Mouse (Mus musculus) hindbrain, embryonic 10.5 days (tissue): ENCODE results near the gene Tuba4a. TPM values are rescaled to one million over a fixed set of nuclear protein-coding genes. Genes with fewer than 3 reads are reported as not detected.

Experiments used
- DNase-seq: peaks from one replicate; pipeline ENCODE4 v3.0.0-alpha.2; 2017; ENCODE audit warnings: low spot score
- H3K27ac ChIP-seq: fragments of 300-500 bp; sonication (generic); 2 replicates; pipeline ENCODE4 v1.5.1; 2016; ENCODE audit warnings: mild to moderate bottlenecking, moderate library complexity
- H3K27me3 ChIP-seq: fragments of 300-500 bp; sonication (generic); 2 replicates; pipeline ENCODE4 v1.6.1; 2016; ENCODE audit warnings: mild to moderate bottlenecking; ENCODE audit not compliant: poor library complexity, insufficient read depth, severe bottlenecking
- H3K36me3 ChIP-seq: fragments of 300-500 bp; sonication (generic); 2 replicates; pipeline ENCODE4 v1.6.1; 2016; ENCODE audit warnings: mild to moderate bottlenecking, moderate library complexity
- H3K4me1 ChIP-seq: fragments of 300-500 bp; sonication (generic); replicated peaks from 2 replicates; pipeline ENCODE4 v1.6.1; 2016; ENCODE audit warnings: mild to moderate bottlenecking
- H3K4me3 ChIP-seq: fragments of 300-500 bp; sonication (generic); 2 replicates; pipeline ENCODE4 v1.5.1; 2016; ENCODE audit warnings: mild to moderate bottlenecking, moderate library complexity
- H3K9me3 ChIP-seq: fragments of 300-500 bp; sonication (generic); 2 replicates; pipeline ENCODE4 v1.6.1; 2016; ENCODE audit warnings: mild to moderate bottlenecking, moderate library complexity
- WGBS: fragments of 180-500 bp; shearing (Covaris S2); methylation state at CpG from one replicate; pipeline ENCODE4 v1.1.7; 2016; 5-methylcytosine and 5-hydroxymethylcytosine counted together
- polyA plus RNA-seq: library from polyadenylated mRNA; unstranded; fragments of >200 nt; fragmentation: Nextera tagmentation; extraction: Ambion mirVana; gene quantifications from 2 replicates; pipeline ENCODE4 v1.2.1, GENCODE M21; 2016

The Tuba4a gene
- polyA plus RNA-seq, 1 experiment from 2014 or later, result 10.8 TPM

GRCm38 (mm10) chr1:75214886-75215285, 4.8 kb downstream of the Tuba4a start:
- Histone ChIP-seq H3K27me3 (peaks cover 46% of the 10 kb centered on the region), H3K4me3 (no peak overlapping the region), H3K4me1 (peaks cover 46% of the 10 kb centered on the region), H3K27ac (no peak overlapping the region), H3K36me3 (peaks cover 47% of the 10 kb centered on the region), H3K9me3 (no peaks in the 10 kb centered on the region)
- no peak for DNase-seq
- whole genome bisulfite sequencing, result 87% methylated on average over 5 of the region's 5 CpGs

GRCm38 (mm10) chr1:75214442-75214841, 5.2 kb downstream of the Tuba4a start:
- no peak for DNase-seq
- Histone ChIP-seq H3K9me3 (no peaks in the 10 kb centered on the region), H3K4me1 (peaks cover 46% of the 10 kb centered on the region), H3K4me3 (no peak overlapping the region), H3K27ac (no peak overlapping the region), H3K36me3 (peaks cover 47% of the 10 kb centered on the region), H3K27me3 (peaks cover 42% of the 10 kb centered on the region)
- WGBS, result 90% methylated on average over 2 of the region's 2 CpGs

GRCm38 (mm10) chr1:75213096-75213495, 6.6 kb downstream of the Tuba4a start:
- no peak overlapping the region for H3K4me3 ChIP-seq
- peaks cover 36% of the 10 kb centered on the region for H3K27me3 ChIP-seq
- no peak for DNase-seq
- H3K36me3 ChIP-seq, result peaks cover 47% of the 10 kb centered on the region
- 86% methylated on average over 7 of the region's 7 CpGs for WGBS
- no peak overlapping the region for H3K27ac ChIP-seq
- H3K4me1 ChIP-seq, result peaks cover 44% of the 10 kb centered on the region
- H3K9me3 ChIP-seq, result no peaks in the 10 kb centered on the region

- H3K9me3 ChIP-seq, result no peaks in the 10 kb centered on the region
- peaks cover 30% of the 10 kb centered on the region for H3K27me3 ChIP-seq
- peaks cover 42% of the 10 kb centered on the region for H3K4me1 ChIP-seq
- peaks cover 47% of the 10 kb centered on the region for H3K36me3 ChIP-seq
- no peak overlapping the region for H3K4me3 ChIP-seq
- WGBS, result 71% methylated on average over 4 of the region's 4 CpGs
- H3K27ac ChIP-seq, result no peak overlapping the region
- no peak for DNase-seq
Measured at GRCm38 (mm10) chr1:75212542-75212941, 7.1 kb downstream of the Tuba4a start.

GRCm38 (mm10) chr1:75211141-75211708, 8.4 kb downstream of the Tuba4a start:
- peak overlapping the region; percentile 93 for H3K27ac ChIP-seq
- 13% methylated on average over 17 of the region's 17 CpGs for WGBS
- peaks cover 46% of the 10 kb centered on the region for H3K36me3 ChIP-seq
- no peaks in the 10 kb centered on the region for H3K9me3 ChIP-seq
- peaks cover 17% of the 10 kb centered on the region for H3K27me3 ChIP-seq
- H3K4me1 ChIP-seq, result peaks cover 42% of the 10 kb centered on the region
- H3K4me3 ChIP-seq, result peak overlapping the region; percentile 89
- DNase-seq, result no peak

- H3K9me3 ChIP-seq, result no peaks in the 10 kb centered on the region
- peaks cover 9% of the 10 kb centered on the region for H3K27me3 ChIP-seq
- 6% methylated on average over 42 of the region's 42 CpGs for WGBS
- peak within 1 kb of the TSS; percentile 89 for H3K4me3 ChIP-seq
- H3K36me3 ChIP-seq, result peaks cover 38% of the 10 kb centered on the region
- DNase-seq, result peak; percentile 97
- H3K4me1 ChIP-seq, result peaks cover 42% of the 10 kb centered on the region
- H3K27ac ChIP-seq, result peak within 1 kb of the TSS; percentile 93
Measured at GRCm38 (mm10) chr1:75210136-75211087, 9.3 kb downstream of the Tuba4a start, which contains the start of the genes Glb1l and Stk16. Glb1l (minus strand) TSS chr1:75210813. Stk16 (plus strand) TSS chr1:75210838.

- H3K27me3 ChIP-seq, result peaks cover 7% of the 10 kb centered on the region
- peaks cover 25% of the 10 kb centered on the region for H3K36me3 ChIP-seq
- peak overlapping the region; percentile 89 for H3K4me3 ChIP-seq
- H3K4me1 ChIP-seq, result peaks cover 42% of the 10 kb centered on the region
- 12% methylated on average over 34 of the region's 34 CpGs for WGBS
- H3K27ac ChIP-seq, result peak overlapping the region; percentile 69
- peak; percentile 23 for DNase-seq
- no peaks in the 10 kb centered on the region for H3K9me3 ChIP-seq
Measured at GRCm38 (mm10) chr1:75208967-75209678, 10.5 kb downstream of the Tuba4a start.

GRCm38 (mm10) chr1:75201236-75201635, 18.4 kb downstream of the Tuba4a start:
- 90% methylated on average over 1 of the region's 1 CpGs for WGBS
- Histone ChIP-seq H3K27me3 (no peaks in the 10 kb centered on the region), H3K9me3 (no peaks in the 10 kb centered on the region), H3K27ac (no peak overlapping the region), H3K4me1 (no peaks in the 10 kb centered on the region), H3K4me3 (no peak overlapping the region), H3K36me3 (peaks cover 41% of the 10 kb centered on the region)
- DNase-seq, result no peak

GRCm38 (mm10) chr1:75192452-75192851, 27.2 kb downstream of the Tuba4a start:
- Histone ChIP-seq H3K4me1 (peaks cover 31% of the 10 kb centered on the region), H3K9me3 (no peaks in the 10 kb centered on the region), H3K36me3 (peaks cover 34% of the 10 kb centered on the region), H3K27ac (peak overlapping the region; percentile 91), H3K27me3 (no peaks in the 10 kb centered on the region), H3K4me3 (peak overlapping the region; percentile 89)
- WGBS, result under 1% methylated on average over 19 of the region's 19 CpGs
- no peak for DNase-seq

- peaks cover 31% of the 10 kb centered on the region for H3K4me1 ChIP-seq
- H3K36me3 ChIP-seq, result peaks cover 34% of the 10 kb centered on the region
- DNase-seq, result peak; percentile 96
- peak within 1 kb of the TSS; percentile 89 for H3K4me3 ChIP-seq
- under 1% methylated on average over 56 of the region's 56 CpGs for WGBS
- H3K9me3 ChIP-seq, result no peaks in the 10 kb centered on the region
- H3K27ac ChIP-seq, result peak within 1 kb of the TSS; percentile 91
- no peaks in the 10 kb centered on the region for H3K27me3 ChIP-seq
Measured at GRCm38 (mm10) chr1:75191622-75192402, 27.9 kb downstream of the Tuba4a start, which contains the start of the genes Ankzf1 and Atg9a. Ankzf1 (plus strand) TSS chr1:75192151. Atg9a (minus strand) TSS chr1:75192196.

GRCm38 (mm10) chr1:75191258-75191621, 28.4 kb downstream of the Tuba4a start:
- Histone ChIP-seq H3K4me3 (peak overlapping the region; percentile 89), H3K9me3 (no peaks in the 10 kb centered on the region), H3K4me1 (peaks cover 31% of the 10 kb centered on the region), H3K27ac (peak overlapping the region; percentile 91), H3K36me3 (peaks cover 34% of the 10 kb centered on the region), H3K27me3 (no peaks in the 10 kb centered on the region)
- no peak for DNase-seq
- 45% methylated on average over 5 of the region's 5 CpGs for WGBS

GRCm38 (mm10) chr1:75190577-75190976, 29.1 kb downstream of the Tuba4a start:
- 72% methylated on average over 2 of the region's 2 CpGs for WGBS
- Histone ChIP-seq H3K27ac (no peak overlapping the region), H3K4me3 (peak overlapping the region; percentile 89; the same call in 1 of the 2 replicates), H3K36me3 (peaks cover 34% of the 10 kb centered on the region), H3K9me3 (no peaks in the 10 kb centered on the region), H3K27me3 (no peaks in the 10 kb centered on the region), H3K4me1 (peaks cover 31% of the 10 kb centered on the region)
- no peak for DNase-seq
